ENCODE assay signal across 25 mouse cellular contexts in the genomic region with DNA sequence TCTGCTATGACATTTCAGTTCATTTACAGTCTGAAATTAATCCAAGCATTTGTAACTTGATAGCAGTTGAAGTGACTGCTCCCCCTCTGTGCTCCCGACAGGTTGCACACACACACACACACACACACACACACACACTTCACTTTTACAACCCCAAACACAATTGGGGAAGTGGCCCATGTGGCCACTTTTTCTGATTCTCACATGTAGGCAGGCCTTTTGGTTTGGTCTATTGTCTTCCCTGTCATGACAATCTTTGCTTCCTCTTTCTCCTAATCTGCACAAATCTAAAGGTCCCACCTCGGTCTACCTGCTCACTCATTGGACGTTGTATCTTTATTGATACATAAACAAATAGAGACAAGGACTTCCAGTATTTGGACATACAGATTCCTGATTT.
"Had no signal": no experiment of that assay in that cellular context is flagged by ENCODE, and none has a peak within 500 bp of the region (broad histone marks: within the 10 kb centered on the region; RNA-seq: fewer than 3 reads in every experiment).

No protein-coding gene starts in this region.

- H3K27me3 ChIP-seq: heart, embryonic 12.5 days; hindbrain, embryonic 12.5 days; hindbrain, embryonic 15.5 days; kidney, embryonic 15.5 days; limb, embryonic 13.5 days; limb, embryonic 15.5 days; liver, embryonic 12.5 days had no signal

- DNase-seq: gastrocnemius, postnatal 14 days; gastrocnemius, postnatal 36 days; heart, adult 18-20 months; heart, postnatal 10 days; heart, postnatal 4 days; kidney, adult 11 months; kidney, adult 2 months; kidney, adult 9 months; kidney, postnatal 14 days; kidney, postnatal 36 days; layer of hippocampus, adult 9-11 months; layer of hippocampus, postnatal 36 days; left cerebral cortex, postnatal 4 days had no signal

- H3K4me2 ChIP-seq: heart, embryonic 12.5 days; hindbrain, embryonic 12.5 days; hindbrain, embryonic 15.5 days; kidney, embryonic 15.5 days; limb, embryonic 13.5 days; limb, embryonic 15.5 days; liver, embryonic 12.5 days had no signal

- H3K27ac ChIP-seq: heart, embryonic 10.5 days; hindbrain, embryonic 10.5 days; hindbrain, embryonic 12.5 days; hindbrain, embryonic 15.5 days; hindbrain, postnatal 0 days; kidney, embryonic 15.5 days; kidney, postnatal 0 days; limb, embryonic 13.5 days; limb, embryonic 15.5 days; liver, embryonic 12.5 days had no signal

- H3K4me1 ChIP-seq: heart, embryonic 10.5 days; heart, embryonic 12.5 days; hindbrain, embryonic 10.5 days; hindbrain, embryonic 12.5 days; hindbrain, embryonic 15.5 days; kidney, embryonic 15.5 days; limb, embryonic 13.5 days; limb, embryonic 15.5 days; liver, embryonic 12.5 days had no signal

- H3K4me3 ChIP-seq: heart, embryonic 10.5 days; heart, embryonic 12.5 days; hindbrain, embryonic 10.5 days; hindbrain, embryonic 12.5 days; hindbrain, embryonic 15.5 days; kidney, embryonic 15.5 days; limb, embryonic 13.5 days; limb, embryonic 15.5 days; liver, embryonic 12.5 days had no signal

- H3K9ac ChIP-seq: heart, embryonic 12.5 days; hindbrain, embryonic 12.5 days; hindbrain, embryonic 15.5 days; kidney, embryonic 15.5 days; limb, embryonic 13.5 days; limb, embryonic 15.5 days; liver, embryonic 12.5 days had no signal

- H3K36me3 ChIP-seq: heart, embryonic 10.5 days; heart, embryonic 12.5 days; hindbrain, embryonic 10.5 days; hindbrain, embryonic 12.5 days; hindbrain, embryonic 15.5 days; kidney, embryonic 15.5 days; limb, embryonic 13.5 days; limb, embryonic 15.5 days; liver, embryonic 12.5 days had no signal

- H3K9me3 ChIP-seq: heart, embryonic 10.5 days; heart, embryonic 12.5 days; hindbrain, embryonic 10.5 days; hindbrain, embryonic 15.5 days; kidney, embryonic 15.5 days; limb, embryonic 15.5 days; liver, embryonic 12.5 days had no signal

- ATAC-seq: hindbrain, postnatal 0 days; intestine, embryonic 16.5 days; liver, embryonic 12.5 days had no signal
